In the genomic region with DNA sequence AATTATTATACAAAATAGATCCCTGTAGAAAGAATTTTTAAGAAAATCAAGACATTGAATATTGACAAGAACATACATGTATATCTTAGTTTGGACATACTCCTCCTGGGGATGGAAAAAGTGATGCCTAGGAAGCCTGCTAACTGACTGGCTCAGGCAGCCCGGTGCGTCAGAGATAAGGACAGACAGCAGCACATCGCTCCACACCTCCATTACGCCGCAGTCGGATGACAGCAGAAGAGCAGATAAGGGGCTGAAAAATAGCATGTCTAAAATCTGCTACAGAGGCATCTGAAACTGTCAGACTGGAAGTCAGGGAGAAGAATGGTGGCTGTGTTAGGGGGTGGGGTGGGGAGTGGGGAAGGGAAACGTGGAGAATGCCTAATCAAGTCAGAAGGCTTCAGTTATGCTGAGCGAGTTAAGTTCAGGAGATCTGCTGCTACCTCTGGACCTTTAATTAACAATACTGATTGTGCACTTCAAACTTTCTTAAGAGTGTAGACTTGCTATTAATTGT, we compare ENCODE assay signal across 16 mouse cellular contexts. TPM values are rescaled to one million over a fixed set of nuclear protein-coding genes. Genes with fewer than 3 reads are reported as not detected.
DNase-seq lines count a peak whose midpoint lies in the region; ATAC-seq and TF ChIP-seq lines count a peak whose summit lies in the region.
"Had no signal": no experiment of that assay in that cellular context is flagged by ENCODE, and none has a peak within 500 bp of the region (broad histone marks: within the 10 kb centered on the region; RNA-seq: fewer than 3 reads in every experiment).

No protein-coding gene starts in this region.

- peak overlapping the region; percentile 68 for H3K27ac ChIP-seq in heart, embryonic 11.5 days (ENCODE audit: low read depth, low read length)
- H3K27ac ChIP-seq in midbrain, embryonic 16.5 days (ENCODE audit: low read length) = no peak overlapping the region
- no peak overlapping the region for H3K27ac ChIP-seq in midbrain, embryonic 14.5 days (replicated peaks; ENCODE audit: low read depth, low read length)
- no peak overlapping the region for H3K27ac ChIP-seq in heart, postnatal 0 days (ENCODE audit: low read depth)
- H3K27ac ChIP-seq in kidney, embryonic 16.5 days (ENCODE audit: low read length) = no peak overlapping the region
- H3K27ac ChIP-seq: embryonic facial prominence, embryonic 10.5 days; neural tube, embryonic 15.5 days had no signal

- no peak overlapping the region for H3K4me3 ChIP-seq in heart, embryonic 11.5 days (ENCODE audit: low read depth, low read length)
- H3K4me3 ChIP-seq in midbrain, embryonic 16.5 days (ENCODE audit: low read depth, low read length) = no peak overlapping the region
- no peak overlapping the region for H3K4me3 ChIP-seq in midbrain, embryonic 14.5 days (replicated peaks; ENCODE audit: low read depth, low read length)
- no peak overlapping the region for H3K4me3 ChIP-seq in heart, postnatal 0 days (ENCODE audit: low read depth, low read length)
- H3K4me3 ChIP-seq in kidney, embryonic 16.5 days (ENCODE audit: low read length) = no peak overlapping the region
- H3K4me3 ChIP-seq: embryonic facial prominence, embryonic 10.5 days; neural tube, embryonic 15.5 days had no signal

- peaks cover 7% of the 10 kb centered on the region for H3K4me1 ChIP-seq in heart, embryonic 11.5 days (ENCODE audit: control insufficient read depth, insufficient read depth, low read length)
- no peaks in the 10 kb centered on the region for H3K4me1 ChIP-seq in midbrain, embryonic 16.5 days (ENCODE audit: control insufficient read depth, insufficient read depth, low read length)
- H3K4me1 ChIP-seq in midbrain, embryonic 14.5 days (ENCODE audit: control insufficient read depth, insufficient read depth, low read length) = no peaks in the 10 kb centered on the region
- peaks cover 4% of the 10 kb centered on the region; the same call in 1 of the 2 replicates for H3K4me1 ChIP-seq in heart, postnatal 0 days (ENCODE audit: control insufficient read depth, insufficient read depth)
- no peaks in the 10 kb centered on the region for H3K4me1 ChIP-seq in kidney, embryonic 16.5 days (ENCODE audit: insufficient read depth, low read length)
- H3K4me1 ChIP-seq: embryonic facial prominence, embryonic 10.5 days; neural tube, embryonic 15.5 days had no signal

- no peaks in the 10 kb centered on the region for H3K9me3 ChIP-seq in heart, embryonic 11.5 days (replicated peaks; ENCODE audit: control insufficient read depth, low read length)
- H3K9me3 ChIP-seq in midbrain, embryonic 16.5 days (replicated peaks; ENCODE audit: control insufficient read depth, low read length, poor library complexity, severe bottlenecking) = no peaks in the 10 kb centered on the region
- no peaks in the 10 kb centered on the region for H3K9me3 ChIP-seq in midbrain, embryonic 14.5 days (ENCODE audit: control insufficient read depth, low read length)
- no peaks in the 10 kb centered on the region for H3K9me3 ChIP-seq in heart, postnatal 0 days (replicated peaks; ENCODE audit: control insufficient read depth, low read length)
- H3K9me3 ChIP-seq in kidney, embryonic 16.5 days (ENCODE audit: low read length) = no peaks in the 10 kb centered on the region
- H3K9me3 ChIP-seq: embryonic facial prominence, embryonic 10.5 days; neural tube, embryonic 15.5 days had no signal

- H3K4me2 ChIP-seq in heart, embryonic 11.5 days = peak overlapping the region; percentile 35
- H3K4me2 ChIP-seq in midbrain, embryonic 16.5 days (ENCODE audit: low read length) = no peak overlapping the region
- H3K4me2 ChIP-seq in midbrain, embryonic 14.5 days (ENCODE audit: low read length) = no peak overlapping the region
- H3K4me2 ChIP-seq in heart, postnatal 0 days (ENCODE audit: low read depth, low read length) = peak overlapping the region; percentile 41
- H3K4me2 ChIP-seq in kidney, embryonic 16.5 days (replicated peaks; ENCODE audit: low read depth, low read length) = no peak overlapping the region
- H3K4me2 ChIP-seq: neural tube, embryonic 15.5 days had no signal

- TF ChIP-seq EP300 in heart, postnatal 0 days (IDR thresholded peaks at IDR 0.05; ENCODE audit: low read depth) = 0 out of 2 replicates have a peak, but pooled peaks have one; percentile 16

- peaks cover 3% of the 10 kb centered on the region; the same call in 1 of the 2 replicates for H3K36me3 ChIP-seq in heart, embryonic 11.5 days (ENCODE audit: control insufficient read depth, insufficient read depth, low read length)
- H3K36me3 ChIP-seq in midbrain, embryonic 16.5 days (ENCODE audit: control insufficient read depth, insufficient read depth, low read length) = no peaks in the 10 kb centered on the region
- no peaks in the 10 kb centered on the region for H3K36me3 ChIP-seq in midbrain, embryonic 14.5 days (ENCODE audit: control insufficient read depth, insufficient read depth, low read length)
- H3K36me3 ChIP-seq in heart, postnatal 0 days (replicated peaks; ENCODE audit: control insufficient read depth, insufficient read depth, low read length) = no peaks in the 10 kb centered on the region
- no peaks in the 10 kb centered on the region for H3K36me3 ChIP-seq in kidney, embryonic 16.5 days (ENCODE audit: insufficient read depth, low read length)
- H3K36me3 ChIP-seq: embryonic facial prominence, embryonic 10.5 days had no signal

- 6% methylated on average over 8 of the region's 8 CpGs for WGBS in heart, embryonic 11.5 days (ENCODE audit: insufficient replicate concordance)
- 58% methylated on average over 8 of the region's 8 CpGs for WGBS in midbrain, embryonic 16.5 days
- 72% methylated on average over 8 of the region's 8 CpGs for WGBS in midbrain, embryonic 14.5 days
- 23% methylated on average over 8 of the region's 8 CpGs for WGBS in heart, postnatal 0 days
- 82% methylated on average over 8 of the region's 8 CpGs for WGBS in kidney, embryonic 16.5 days

- TF ChIP-seq CTCF in heart, postnatal 0 days (IDR thresholded peaks at IDR 0.05; ENCODE audit: low read depth) = no peak

- no peak overlapping the region for H3K9ac ChIP-seq in heart, embryonic 11.5 days (ENCODE audit: low read depth, low read length)
- no peak overlapping the region for H3K9ac ChIP-seq in midbrain, embryonic 16.5 days (ENCODE audit: low read depth, low read length)
- H3K9ac ChIP-seq in midbrain, embryonic 14.5 days (replicated peaks; ENCODE audit: low read length) = no peak overlapping the region
- H3K9ac ChIP-seq in heart, postnatal 0 days (replicated peaks; ENCODE audit: low read depth, low read length) = no peak overlapping the region
- no peak overlapping the region for H3K9ac ChIP-seq in kidney, embryonic 16.5 days (replicated peaks; ENCODE audit: low read length)
- H3K9ac ChIP-seq: neural tube, embryonic 15.5 days had no signal

- peak; percentile 82 for ATAC-seq in heart, embryonic 11.5 days (replicated peaks; ENCODE audit: insufficient number of reproducible peaks, low FRiP score, low TSS enrichment)
- ATAC-seq in midbrain, embryonic 16.5 days = peak; percentile 56
- no peak for ATAC-seq in midbrain, embryonic 14.5 days (ENCODE audit: low FRiP score, low TSS enrichment)
- ATAC-seq in heart, postnatal 0 days (ENCODE audit: insufficient read depth, low read depth) = peak; percentile 53; the same call in 1 of the 2 replicates
- ATAC-seq in megakaryocyte progenitor cell, adult 5-6 weeks (replicated peaks; ENCODE audit: poor library complexity) = peak; percentile 99
- no peak for ATAC-seq in kidney, embryonic 16.5 days (ENCODE audit: low FRiP score, low TSS enrichment)
- ATAC-seq: intestine, embryonic 16.5 days had no signal

- H3K27me3 ChIP-seq in heart, embryonic 11.5 days (ENCODE audit: control insufficient read depth, insufficient read depth, low read length) = no peaks in the 10 kb centered on the region
- no peaks in the 10 kb centered on the region for H3K27me3 ChIP-seq in midbrain, embryonic 16.5 days (ENCODE audit: control insufficient read depth, insufficient read depth, low read depth, low read length)
- no peaks in the 10 kb centered on the region for H3K27me3 ChIP-seq in midbrain, embryonic 14.5 days (ENCODE audit: control insufficient read depth, insufficient read depth, low read length)
- no peaks in the 10 kb centered on the region for H3K27me3 ChIP-seq in heart, postnatal 0 days (ENCODE audit: control insufficient read depth, insufficient read depth, low read length)
- H3K27me3 ChIP-seq in kidney, embryonic 16.5 days (ENCODE audit: insufficient read depth, low read length) = no peaks in the 10 kb centered on the region
- H3K27me3 ChIP-seq: neural tube, embryonic 15.5 days had no signal

- DNase-seq in heart, adult 9 months (ENCODE audit: low spot score in 2 of 2) = no peak
- no peak for DNase-seq in midbrain, embryonic 14.5 days
- DNase-seq in heart, postnatal 0 days (ENCODE audit: low spot score) = peak; percentile 30
- no peak for DNase-seq in adrenal gland, postnatal 10 days
- DNase-seq: cerebellum, adult 9-11 months; gastrocnemius, postnatal 10 days; kidney, postnatal 14 days; lung, postnatal 14 days; thymus, postnatal 14 days had no signal

RNA-seq across cellular contexts. Expression of gene Ica1, which starts 22.5 kb away (rescaled TPM):
- 36.9 and 37.1 TPM in 2 replicates for polyA plus RNA-seq in heart, embryonic 11.5 days (2014; fragmentation: Nextera tagmentation; extraction: Ambion mirVana)
- polyA plus RNA-seq in midbrain, embryonic 16.5 days (2015; fragmentation: Nextera tagmentation; extraction: Ambion mirVana) = 74.0 and 82.4 TPM in 2 replicates
- polyA plus RNA-seq in midbrain, embryonic 14.5 days (2014; fragmentation: Nextera tagmentation; extraction: Ambion mirVana) = 59.0 and 62.6 TPM in 2 replicates
- 3.6 and 5.3 TPM in 2 replicates for total RNA-seq in heart, postnatal 0 days (2014; rRNA removed; ENCODE audit: low replicate concordance)
- polyA plus RNA-seq in heart, postnatal 0 days (2015; fragmentation: Nextera tagmentation; extraction: Ambion mirVana) = 19.8 and 22.2 TPM in 2 replicates
- total RNA-seq in megakaryocyte progenitor cell, adult 5-6 weeks (2015) = 25.3 and 25.9 TPM in 2 replicates
- total RNA-seq in megakaryocyte progenitor cell, adult 5-6 weeks (2017) = 34.4 and 35.6 TPM in 2 replicates
- 10 to 100 TPM; 17.5 to 25.5 TPM for total RNA-seq in adrenal gland, postnatal 10 days (2021)
- polyA plus RNA-seq in kidney, embryonic 16.5 days (2015; fragmentation: Nextera tagmentation; extraction: Ambion mirVana) = 30.4 and 31.8 TPM in 2 replicates

Comparison
In these comparisons a context has a peak if more than half of its experiments do, and no peak if none do; other contexts are left out.
1. ATAC-seq: peak in heart, embryonic 11.5 days (single experiment), midbrain, embryonic 16.5 days (single experiment), heart, postnatal 0 days (single experiment) and megakaryocyte progenitor cell, adult 5-6 weeks (single experiment); none in midbrain, embryonic 14.5 days (single experiment) and kidney, embryonic 16.5 days (single experiment).
2. H3K4me2 ChIP-seq: peak in heart, embryonic 11.5 days (single experiment) and heart, postnatal 0 days (single experiment); none in midbrain, embryonic 16.5 days (single experiment), midbrain, embryonic 14.5 days (single experiment) and kidney, embryonic 16.5 days (single experiment).